In the genomic region with DNA sequence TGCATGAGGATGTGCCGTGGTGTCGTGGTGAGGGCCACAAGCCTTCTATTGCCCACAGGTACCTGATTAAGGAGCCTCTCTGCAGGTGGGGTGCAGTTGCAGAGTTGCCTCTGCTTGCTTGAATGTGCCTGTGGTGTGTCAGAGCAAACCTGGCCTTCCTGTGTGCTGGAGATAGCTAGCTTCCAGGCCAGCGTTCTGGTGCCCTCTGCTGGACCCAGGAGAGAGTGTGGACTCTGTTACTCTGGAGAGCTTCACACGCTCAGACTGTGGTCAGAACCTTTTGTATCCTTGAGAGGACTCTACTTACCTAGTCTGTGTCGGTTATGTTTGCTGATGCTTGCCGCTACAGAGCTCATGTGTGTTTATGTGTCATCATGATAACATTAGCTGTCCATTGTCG, we compare ENCODE assay signal across 9 mouse cellular contexts. TPM values are rescaled to one million over a fixed set of nuclear protein-coding genes. Genes with fewer than 3 reads are reported as not detected.
DNase-seq lines count a peak whose midpoint lies in the region; ATAC-seq lines count a peak whose summit lies in the region.
"Had no signal": no experiment of that assay in that cellular context is flagged by ENCODE, and none has a peak within 500 bp of the region (broad histone marks: within the 10 kb centered on the region; RNA-seq: fewer than 3 reads in every experiment).

No protein-coding gene starts in this region.

- no peak overlapping the region for H3K4me2 ChIP-seq in embryonic facial prominence, embryonic 12.5 days (replicated peaks)
- no peak overlapping the region for H3K4me2 ChIP-seq in heart, embryonic 12.5 days
- H3K4me2 ChIP-seq in kidney, embryonic 16.5 days (replicated peaks; ENCODE audit: low read depth, low read length): no peak overlapping the region
- no peak overlapping the region for H3K4me2 ChIP-seq in liver, embryonic 11.5 days
- no peak overlapping the region for H3K4me2 ChIP-seq in neural tube, embryonic 12.5 days (replicated peaks)

- H3K27me3 ChIP-seq in embryonic facial prominence, embryonic 12.5 days: no peaks in the 10 kb centered on the region
- no peaks in the 10 kb centered on the region for H3K27me3 ChIP-seq in heart, embryonic 12.5 days (replicated peaks)
- no peaks in the 10 kb centered on the region for H3K27me3 ChIP-seq in kidney, embryonic 16.5 days (ENCODE audit: insufficient read depth, low read length)
- no peaks in the 10 kb centered on the region for H3K27me3 ChIP-seq in liver, embryonic 11.5 days (replicated peaks; ENCODE audit: control insufficient read depth, insufficient read depth, low read length)
- H3K27me3 ChIP-seq in neural tube, embryonic 12.5 days (replicated peaks): no peaks in the 10 kb centered on the region
- H3K27me3 ChIP-seq: Patski had no signal

- H3K9me3 ChIP-seq in embryonic facial prominence, embryonic 12.5 days: no peaks in the 10 kb centered on the region
- no peaks in the 10 kb centered on the region for H3K9me3 ChIP-seq in heart, embryonic 12.5 days (replicated peaks)
- no peaks in the 10 kb centered on the region for H3K9me3 ChIP-seq in kidney, embryonic 16.5 days (ENCODE audit: low read length)
- H3K9me3 ChIP-seq in liver, embryonic 11.5 days (ENCODE audit: control insufficient read depth, low read length): no peaks in the 10 kb centered on the region
- H3K9me3 ChIP-seq in neural tube, embryonic 12.5 days: no peaks in the 10 kb centered on the region

- peak; percentile 80 for DNase-seq in 416B (ENCODE audit: low read depth)
- DNase-seq in adrenal gland, postnatal 36 days: peak; percentile 82 to 88
- DNase-seq in liver, embryonic 11.5 days (ENCODE audit: low spot score): peak; percentile 53
- peak; percentile 87 for DNase-seq in testis, postnatal 10 days (ENCODE audit: low spot score)

- H3K9ac ChIP-seq in embryonic facial prominence, embryonic 12.5 days: no peak overlapping the region
- H3K9ac ChIP-seq in heart, embryonic 12.5 days: no peak overlapping the region
- H3K9ac ChIP-seq in kidney, embryonic 16.5 days (replicated peaks; ENCODE audit: low read length): no peak overlapping the region
- H3K9ac ChIP-seq in liver, embryonic 11.5 days (ENCODE audit: low read depth, low read length): no peak overlapping the region
- no peak overlapping the region for H3K9ac ChIP-seq in neural tube, embryonic 12.5 days

- H3K4me1 ChIP-seq in embryonic facial prominence, embryonic 12.5 days: peaks cover 14% of the 10 kb centered on the region
- peaks cover 27% of the 10 kb centered on the region for H3K4me1 ChIP-seq in heart, embryonic 12.5 days (replicated peaks)
- H3K4me1 ChIP-seq in kidney, embryonic 16.5 days (ENCODE audit: insufficient read depth, low read length): peaks cover 22% of the 10 kb centered on the region
- peaks cover 8% of the 10 kb centered on the region for H3K4me1 ChIP-seq in liver, embryonic 11.5 days (replicated peaks; ENCODE audit: control insufficient read depth, insufficient read depth, low read length)
- H3K4me1 ChIP-seq in neural tube, embryonic 12.5 days: peaks cover 12% of the 10 kb centered on the region

- WGBS in embryonic facial prominence, embryonic 12.5 days: 65% methylated on average over 7 of the region's 7 CpGs
- WGBS in heart, embryonic 12.5 days: 48% methylated on average over 7 of the region's 7 CpGs
- 45% methylated on average over 7 of the region's 7 CpGs for WGBS in kidney, embryonic 16.5 days
- 48% methylated on average over 7 of the region's 7 CpGs for WGBS in liver, embryonic 11.5 days
- 62% methylated on average over 7 of the region's 7 CpGs for WGBS in neural tube, embryonic 12.5 days

- H3K36me3 ChIP-seq in embryonic facial prominence, embryonic 12.5 days: peaks cover 70% of the 10 kb centered on the region
- peaks cover 51% of the 10 kb centered on the region for H3K36me3 ChIP-seq in heart, embryonic 12.5 days
- peaks cover 42% of the 10 kb centered on the region for H3K36me3 ChIP-seq in kidney, embryonic 16.5 days (ENCODE audit: insufficient read depth, low read length)
- H3K36me3 ChIP-seq in liver, embryonic 11.5 days (ENCODE audit: control insufficient read depth, insufficient read depth, low read length): peaks cover 13% of the 10 kb centered on the region; the same call in 1 of the 2 replicates
- peaks cover 73% of the 10 kb centered on the region for H3K36me3 ChIP-seq in neural tube, embryonic 12.5 days

- peak; percentile 61; the same call in 1 of the 2 replicates for ATAC-seq in embryonic facial prominence, embryonic 12.5 days (ENCODE audit: insufficient number of reproducible peaks, insufficient read depth, low FRiP score, low TSS enrichment)
- ATAC-seq in heart, embryonic 12.5 days (ENCODE audit: insufficient number of reproducible peaks, low FRiP score): 0 out of 2 replicates have a peak, but pooled peaks have one; percentile 46
- ATAC-seq in kidney, embryonic 16.5 days (ENCODE audit: low FRiP score, low TSS enrichment): peak; percentile 74
- peak; percentile 70 for ATAC-seq in liver, embryonic 11.5 days (replicated peaks; ENCODE audit: low FRiP score)
- peak; percentile 39; the same call in 1 of the 2 replicates for ATAC-seq in neural tube, embryonic 12.5 days (ENCODE audit: low FRiP score, low read depth)
- ATAC-seq: Patski had no signal

- H3K27ac ChIP-seq in embryonic facial prominence, embryonic 12.5 days: no peak overlapping the region
- H3K27ac ChIP-seq in heart, embryonic 12.5 days (ENCODE audit: poor library complexity, severe bottlenecking): no peak overlapping the region
- H3K27ac ChIP-seq in kidney, embryonic 16.5 days (ENCODE audit: low read length): no peak overlapping the region
- H3K27ac ChIP-seq in liver, embryonic 11.5 days (ENCODE audit: low read depth, low read length): no peak overlapping the region
- H3K27ac ChIP-seq in neural tube, embryonic 12.5 days: no peak overlapping the region

- no peak overlapping the region for H3K4me3 ChIP-seq in embryonic facial prominence, embryonic 12.5 days
- no peak overlapping the region for H3K4me3 ChIP-seq in heart, embryonic 12.5 days
- H3K4me3 ChIP-seq in kidney, embryonic 16.5 days (ENCODE audit: low read length): no peak overlapping the region
- H3K4me3 ChIP-seq in liver, embryonic 11.5 days (ENCODE audit: low read depth, low read length): no peak overlapping the region
- no peak overlapping the region for H3K4me3 ChIP-seq in neural tube, embryonic 12.5 days

RNA-seq across cellular contexts. Expression of a gene that starts 14.4 kb away (rescaled TPM):
- 1 to 10 TPM; 3.3 to 4.7 TPM for total RNA-seq in adrenal gland, postnatal 36 days (2021)
- polyA plus RNA-seq in embryonic facial prominence, embryonic 12.5 days (2016; fragmentation: Nextera tagmentation; extraction: Ambion mirVana): 45.6 and 48.3 TPM in 2 replicates
- polyA plus RNA-seq in heart, embryonic 12.5 days (2016; fragmentation: Nextera tagmentation; extraction: Ambion mirVana): 15.4 and 15.5 TPM in 2 replicates
- 24.8 and 27.9 TPM in 2 replicates for polyA plus RNA-seq in kidney, embryonic 16.5 days (2015; fragmentation: Nextera tagmentation; extraction: Ambion mirVana)
- 18.7 and 22.5 TPM in 2 replicates for polyA plus RNA-seq in liver, embryonic 11.5 days (2014; fragmentation: Nextera tagmentation; extraction: Ambion mirVana)
- 43.5 and 44.4 TPM in 2 replicates for polyA plus RNA-seq in neural tube, embryonic 12.5 days (2016; fragmentation: Nextera tagmentation; extraction: Ambion mirVana)

RNA-seq across cellular contexts. Expression of a gene that starts 28.4 kb away (rescaled TPM):
- total RNA-seq in adrenal gland, postnatal 36 days (2021): 1 to 10 TPM; 5.5 to 6.6 TPM
- polyA plus RNA-seq in embryonic facial prominence, embryonic 12.5 days (2016; fragmentation: Nextera tagmentation; extraction: Ambion mirVana): 44.5 and 52.2 TPM in 2 replicates
- polyA plus RNA-seq in heart, embryonic 12.5 days (2016; fragmentation: Nextera tagmentation; extraction: Ambion mirVana): 23.3 and 28.9 TPM in 2 replicates
- 18.7 and 23.6 TPM in 2 replicates for polyA plus RNA-seq in kidney, embryonic 16.5 days (2015; fragmentation: Nextera tagmentation; extraction: Ambion mirVana)
- 15.8 and 16.4 TPM in 2 replicates for polyA plus RNA-seq in liver, embryonic 11.5 days (2014; fragmentation: Nextera tagmentation; extraction: Ambion mirVana)
- polyA plus RNA-seq in neural tube, embryonic 12.5 days (2016; fragmentation: Nextera tagmentation; extraction: Ambion mirVana): 100 and 107 TPM in 2 replicates
